22 mouse cellular contexts compared by ENCODE assay signal in the genomic region with DNA sequence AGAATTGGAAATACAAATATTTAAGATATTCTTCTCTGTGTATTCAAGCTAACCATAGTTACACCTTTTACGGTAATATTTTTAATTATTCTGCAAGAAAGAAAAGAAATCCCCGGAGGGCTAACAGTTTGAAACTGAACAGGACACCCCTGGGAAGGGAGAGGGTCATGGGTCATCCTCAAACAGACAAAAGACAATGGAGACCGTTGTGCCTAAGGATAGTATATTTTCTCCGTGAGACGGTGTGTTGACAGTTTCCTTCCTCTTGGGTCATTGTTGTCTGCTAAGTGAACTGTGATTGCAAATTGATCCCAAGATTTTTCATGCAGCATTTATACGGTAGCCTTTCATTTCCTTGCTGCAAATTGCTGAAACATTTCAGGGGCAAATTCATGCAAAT. TPM values are rescaled to one million over a fixed set of nuclear protein-coding genes. Genes with fewer than 3 reads are reported as not detected.
"Had no signal": no experiment of that assay in that cellular context is flagged by ENCODE, and none has a peak within 500 bp of the region (broad histone marks: within the 10 kb centered on the region; RNA-seq: fewer than 3 reads in every experiment).

No protein-coding gene starts in this region.

- H3K27me3 ChIP-seq: limb, embryonic 15.5 days; lung, embryonic 15.5 days had no signal

- H3K4me2 ChIP-seq: limb, embryonic 15.5 days; liver, embryonic 12.5 days; lung, embryonic 15.5 days; midbrain, embryonic 12.5 days had no signal

- ATAC-seq: inflammation-experienced regulatory T-cells, adult 6 months; intestine, postnatal 0 days; liver, embryonic 12.5 days had no signal

- H3K4me3 ChIP-seq: limb, embryonic 15.5 days; liver, embryonic 12.5 days; lung, embryonic 15.5 days; megakaryocyte, embryonic 14.5 days; midbrain, embryonic 12.5 days; myocyte had no signal

- H3K9ac ChIP-seq: limb, embryonic 15.5 days; liver, embryonic 12.5 days; lung, embryonic 15.5 days; midbrain, embryonic 12.5 days had no signal

- H3K9me3 ChIP-seq: limb, embryonic 15.5 days; liver, embryonic 12.5 days; lung, embryonic 15.5 days; megakaryocyte, embryonic 14.5 days; midbrain, embryonic 12.5 days had no signal

- DNase-seq: kidney, adult 9 months; kidney, postnatal 10 days; layer of hippocampus, adult 9-11 months; layer of hippocampus, postnatal 36 days; lung, postnatal 14 days; right cerebral cortex, adult 18-20 months; right cerebral cortex, postnatal 25 days; thymus, postnatal 4 days had no signal

- H3K36me3 ChIP-seq: limb, embryonic 15.5 days; liver, embryonic 12.5 days; lung, embryonic 15.5 days; midbrain, embryonic 12.5 days had no signal

- H3K4me1 ChIP-seq: liver, embryonic 12.5 days; megakaryocyte, embryonic 14.5 days had no signal

- H3K27ac ChIP-seq: limb, embryonic 15.5 days; liver, embryonic 12.5 days; lung, embryonic 15.5 days; macrophage; midbrain, embryonic 12.5 days; stomach, postnatal 0 days had no signal

RNA-seq across cellular contexts. Expression of gene Ube2u, which starts 43.9 kb away (rescaled TPM):
- total RNA-seq: layer of hippocampus, postnatal 36 days; left cerebral cortex, postnatal 25 days; neutrophil, adult 5-6 weeks had no signal
- polyA plus RNA-seq: inflammation-experienced regulatory T-cells, adult 6 months; macrophage; midbrain, postnatal 0 days; myocyte; small intestine, adult 2 months had no signal
